Mouse (Mus musculus): ENCODE data around the gene Irf1. TPM values are rescaled to one million over a fixed set of nuclear protein-coding genes. Genes with fewer than 3 reads are reported as not detected.
A peak's percentile ranks its signal among the peaks of the same experiment; 100 is the strongest.
"Not testable (repeated sequence)": the region's sequence is repeated elsewhere in the genome, so short reads cannot be mapped to it uniquely, and the experiment has no call there.

Gene Irf1
- polyA plus RNA-seq (2015; fragmentation: Nextera tagmentation; extraction: Ambion mirVana), result 105 and 114 TPM in 2 replicates

- DNase-seq (ENCODE audit: low spot score), result peak; percentile 95
These were observed at the start of gene Irf1 for GRCm38 (mm10) chr11:53769760-53770124. Gene Irf1, plus strand, starts transcription at chr11:53770014.

GRCm38 (mm10) chr11:53720715-53721114, 49.1 kb upstream of the Irf1 start, which contains the start of gene Il5:
Gene Il5, plus strand, starts transcription at chr11:53720794.
- no peak for DNase-seq (ENCODE audit: low spot score)

- DNase-seq (ENCODE audit: low spot score), result no peak
These were observed 38.4 kb upstream of the Irf1 start for GRCm38 (mm10) chr11:53731457-53731856.

- no peak for DNase-seq (ENCODE audit: low spot score)
These were observed 37.6 kb upstream of the Irf1 start for GRCm38 (mm10) chr11:53732244-53732643.

- DNase-seq (ENCODE audit: low spot score), result no peak
These were observed 36.0 kb upstream of the Irf1 start for GRCm38 (mm10) chr11:53733824-53734223.

- no peak for DNase-seq (ENCODE audit: low spot score)
These were observed 35.4 kb upstream of the Irf1 start for GRCm38 (mm10) chr11:53734431-53734830.

GRCm38 (mm10) chr11:53734970-53735681, 34.7 kb upstream of the Irf1 start:
- DNase-seq (ENCODE audit: low spot score), result no peak

- DNase-seq (ENCODE audit: low spot score), result peak; percentile 86
These were observed 34.0 kb upstream of the Irf1 start for GRCm38 (mm10) chr11:53735682-53736245.

- peak; percentile 88 for DNase-seq (ENCODE audit: low spot score)
These were observed 32.8 kb upstream of the Irf1 start for GRCm38 (mm10) chr11:53736771-53737572.

GRCm38 (mm10) chr11:53737573-53737946, 32.3 kb upstream of the Irf1 start:
- DNase-seq (ENCODE audit: low spot score), result peak; percentile 75

- no peak for DNase-seq (ENCODE audit: low spot score)
These were observed 27.5 kb upstream of the Irf1 start for GRCm38 (mm10) chr11:53742353-53742752.

GRCm38 (mm10) chr11:53745260-53745659, 24.6 kb upstream of the Irf1 start:
- DNase-seq (ENCODE audit: low spot score), result no peak

GRCm38 (mm10) chr11:53747985-53748384, 21.8 kb upstream of the Irf1 start:
- no peak for DNase-seq (ENCODE audit: low spot score)

GRCm38 (mm10) chr11:53748614-53749013, 21.2 kb upstream of the Irf1 start:
- no peak for DNase-seq (ENCODE audit: low spot score)

GRCm38 (mm10) chr11:53749306-53749705, 20.5 kb upstream of the Irf1 start:
- DNase-seq (ENCODE audit: low spot score), result peak; percentile 49

- DNase-seq (ENCODE audit: low spot score), result no peak
These were observed 20.0 kb upstream of the Irf1 start for GRCm38 (mm10) chr11:53749716-53750352.

- peak; percentile 69 for DNase-seq (ENCODE audit: low spot score)
These were observed 14.7 kb upstream of the Irf1 start for GRCm38 (mm10) chr11:53755011-53755595.

- DNase-seq (ENCODE audit: low spot score), result no peak
These were observed 12.2 kb upstream of the Irf1 start for GRCm38 (mm10) chr11:53757612-53758011.

- not testable (repeated sequence) for DNase-seq (ENCODE audit: low spot score)
These were observed 11.8 kb upstream of the Irf1 start for GRCm38 (mm10) chr11:53758033-53758432.

GRCm38 (mm10) chr11:53758791-53759351, 10.9 kb upstream of the Irf1 start:
- peak; percentile 61 for DNase-seq (ENCODE audit: low spot score)

All from thymus, postnatal 0 days (tissue).